Mouse (Mus musculus): ENCODE results near the gene Erbb4. TPM values are rescaled to one million over a fixed set of nuclear protein-coding genes. Genes with fewer than 3 reads are reported as not detected.
A peak's percentile ranks its signal among the peaks of the same experiment; 100 is the strongest.

Erbb4 gene
- polyA plus RNA-seq, 1 experiment from 2014 or later = 12.8 TPM

DNA sequence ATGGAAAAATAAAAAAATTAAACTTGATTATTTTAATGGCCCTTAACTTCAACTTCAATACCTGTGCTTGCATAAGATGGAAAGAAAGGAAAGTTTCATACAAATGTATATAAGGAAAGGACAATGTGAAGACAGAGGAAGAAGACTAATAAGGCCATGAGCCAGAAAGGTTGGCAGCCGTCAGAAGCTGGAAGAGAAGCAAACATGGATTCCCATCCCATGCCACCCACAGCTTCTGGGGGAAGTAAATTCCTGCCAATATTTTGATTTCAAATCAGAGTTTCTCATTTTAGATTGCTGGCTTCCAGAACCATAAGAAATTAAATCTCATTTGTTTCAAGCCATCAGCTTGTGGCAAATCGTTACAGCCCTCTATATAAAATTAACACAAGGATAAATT is 984.3 kb downstream of the Erbb4 start:
- no peaks in the 10 kb centered on the region for H3K9me3 ChIP-seq (replicated peaks)
- H3K4me2 ChIP-seq = no peak overlapping the region
- no peak overlapping the region for H3K27ac ChIP-seq (replicated peaks)
- no peak overlapping the region for H3K9ac ChIP-seq (replicated peaks)
- no peak overlapping the region for H3K4me3 ChIP-seq (replicated peaks)
- 77% methylated on average over 2 of the region's 2 CpGs for WGBS
- peaks cover 4% of the 10 kb centered on the region; the same call in 1 of the 2 replicates for H3K4me1 ChIP-seq
- no peaks in the 10 kb centered on the region for H3K36me3 ChIP-seq
- no peak for ATAC-seq (ENCODE audit: low FRiP score)
- H3K27me3 ChIP-seq (replicated peaks) = no peaks in the 10 kb centered on the region

DNA sequence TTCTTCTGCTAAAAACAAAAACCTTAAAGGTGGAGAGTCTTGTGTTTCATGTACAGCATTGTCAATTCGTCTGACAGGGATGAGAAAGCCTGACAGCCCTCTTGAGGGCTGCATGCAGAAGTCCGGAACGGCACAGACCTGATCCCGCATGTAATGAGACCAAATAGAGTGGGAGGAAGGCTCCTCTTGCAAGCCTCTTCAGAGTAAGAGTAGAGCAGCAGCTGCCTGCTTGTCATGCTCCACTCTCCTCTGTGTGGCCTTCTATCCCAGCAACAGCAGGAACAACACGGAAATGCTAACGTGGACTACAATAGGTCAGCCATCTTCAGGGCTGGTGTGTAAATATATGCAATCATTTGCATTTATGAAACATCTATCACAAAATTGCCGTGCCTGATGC is 987.5 kb downstream of the Erbb4 start:
- Histone ChIP-seq H3K4me2 (no peak overlapping the region), H3K27ac (replicated peaks) (no peak overlapping the region), H3K9me3 (replicated peaks) (no peaks in the 10 kb centered on the region), H3K27me3 (replicated peaks) (no peaks in the 10 kb centered on the region), H3K4me3 (replicated peaks) (no peak overlapping the region), H3K9ac (replicated peaks) (no peak overlapping the region), H3K4me1 (peaks cover 4% of the 10 kb centered on the region; the same call in 1 of the 2 replicates), H3K36me3 (no peaks in the 10 kb centered on the region)
- 44% methylated on average over 7 of the region's 7 CpGs for WGBS
- ATAC-seq (ENCODE audit: low FRiP score) = no peak

GRCm38 (mm10) chr1:68115721-68116120 is 992.1 kb downstream of the Erbb4 start:
- 71% methylated on average over 5 of the region's 5 CpGs for WGBS
- Histone ChIP-seq H3K4me1 (peaks cover 4% of the 10 kb centered on the region; the same call in 1 of the 2 replicates), H3K4me2 (no peak overlapping the region), H3K4me3 (replicated peaks) (no peak overlapping the region), H3K27ac (replicated peaks) (no peak overlapping the region), H3K9ac (replicated peaks) (no peak overlapping the region), H3K36me3 (no peaks in the 10 kb centered on the region), H3K27me3 (replicated peaks) (no peaks in the 10 kb centered on the region), H3K9me3 (replicated peaks) (no peaks in the 10 kb centered on the region)
- ATAC-seq (ENCODE audit: low FRiP score) = no peak

GRCm38 (mm10) chr1:68106543-68106860 is 1001.4 kb downstream of the Erbb4 start:
- no peak overlapping the region for H3K4me2 ChIP-seq
- H3K9me3 ChIP-seq (replicated peaks) = no peaks in the 10 kb centered on the region
- no peaks in the 10 kb centered on the region for H3K4me1 ChIP-seq
- no peaks in the 10 kb centered on the region for H3K36me3 ChIP-seq
- H3K27me3 ChIP-seq (replicated peaks) = no peaks in the 10 kb centered on the region
- H3K27ac ChIP-seq (replicated peaks) = no peak overlapping the region
- H3K9ac ChIP-seq (replicated peaks) = no peak overlapping the region
- ATAC-seq (ENCODE audit: low FRiP score) = no peak
- H3K4me3 ChIP-seq (replicated peaks) = no peak overlapping the region
- 53% methylated on average over 3 of the region's 3 CpGs for WGBS

DNA sequence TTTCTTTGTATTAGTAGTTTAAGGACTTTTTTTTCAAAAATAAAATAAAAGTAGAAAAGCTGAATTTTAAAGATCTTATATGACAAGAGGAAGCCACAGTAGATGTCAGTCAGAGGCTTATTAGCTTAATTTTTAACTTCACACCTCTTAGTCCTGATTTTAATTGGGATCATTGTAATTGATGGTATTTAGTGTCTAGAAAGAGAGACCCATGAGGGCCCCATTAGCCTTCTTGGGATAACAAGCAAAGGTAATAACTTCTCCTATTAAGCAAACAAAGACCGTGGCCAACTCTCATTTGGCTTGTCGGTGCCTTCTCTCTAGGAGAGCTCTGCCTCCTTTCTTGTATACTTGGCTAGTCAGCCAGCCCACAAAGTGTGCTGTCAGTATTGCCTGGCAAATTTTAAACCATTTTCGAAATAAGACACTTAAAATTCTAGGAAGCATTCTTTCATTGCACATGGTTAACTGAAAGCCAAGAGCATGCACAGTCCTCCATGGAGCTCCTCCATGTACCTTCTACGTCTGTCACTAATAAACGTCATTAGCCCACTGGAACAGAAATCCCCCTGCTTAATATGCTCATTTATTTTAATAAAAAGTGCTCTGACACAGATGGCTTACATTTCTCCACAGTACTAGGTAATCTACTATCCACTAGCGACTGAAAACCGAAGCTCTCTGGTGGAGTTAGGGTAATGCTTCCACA is 1001.9 kb downstream of the Erbb4 start:
- 42% methylated on average over 7 of the region's 7 CpGs for WGBS
- no peak overlapping the region for H3K4me3 ChIP-seq (replicated peaks)
- H3K36me3 ChIP-seq = no peaks in the 10 kb centered on the region
- no peak for ATAC-seq (ENCODE audit: low FRiP score)
- H3K4me2 ChIP-seq = no peak overlapping the region
- H3K9me3 ChIP-seq (replicated peaks) = no peaks in the 10 kb centered on the region
- H3K4me1 ChIP-seq = no peaks in the 10 kb centered on the region
- no peaks in the 10 kb centered on the region for H3K27me3 ChIP-seq (replicated peaks)
- H3K9ac ChIP-seq (replicated peaks) = no peak overlapping the region
- H3K27ac ChIP-seq (replicated peaks) = no peak overlapping the region

DNA sequence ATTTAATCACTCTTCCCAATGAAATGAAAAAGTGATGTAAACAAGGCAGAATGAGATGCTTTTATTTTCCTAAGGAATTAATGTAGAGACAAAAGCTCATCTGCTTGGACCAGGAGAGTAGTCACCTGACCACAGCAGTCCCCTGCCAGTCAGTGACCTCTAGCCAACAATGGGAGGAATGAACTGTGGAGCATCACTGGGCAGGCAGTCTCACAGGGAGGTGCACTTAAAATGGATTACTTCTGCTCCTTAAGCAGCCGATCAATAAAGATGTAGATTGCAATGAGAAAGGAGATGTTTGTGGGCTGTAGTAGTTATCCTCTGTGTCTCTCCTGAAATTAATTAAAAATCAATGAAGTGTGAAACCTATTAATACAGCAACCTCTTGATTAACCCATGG is 1018.2 kb downstream of the Erbb4 start:
- Histone ChIP-seq H3K27me3 (replicated peaks) (no peaks in the 10 kb centered on the region), H3K36me3 (no peaks in the 10 kb centered on the region), H3K4me2 (no peak overlapping the region), H3K27ac (replicated peaks) (no peak overlapping the region), H3K4me1 (no peaks in the 10 kb centered on the region), H3K9me3 (replicated peaks) (no peaks in the 10 kb centered on the region), H3K9ac (replicated peaks) (no peak overlapping the region), H3K4me3 (replicated peaks) (no peak overlapping the region)
- WGBS = 51% methylated on average over 1 of the region's 1 CpGs
- no peak for ATAC-seq (ENCODE audit: low FRiP score)

- no peak overlapping the region for H3K4me2 ChIP-seq
- 80% methylated on average over 4 of the region's 4 CpGs for WGBS
- no peaks in the 10 kb centered on the region for H3K27me3 ChIP-seq (replicated peaks)
- no peak overlapping the region for H3K9ac ChIP-seq (replicated peaks)
- H3K4me3 ChIP-seq (replicated peaks) = no peak overlapping the region
- no peaks in the 10 kb centered on the region for H3K9me3 ChIP-seq (replicated peaks)
- H3K27ac ChIP-seq (replicated peaks) = no peak overlapping the region
- no peak for ATAC-seq (ENCODE audit: low FRiP score)
- no peaks in the 10 kb centered on the region for H3K4me1 ChIP-seq
- no peaks in the 10 kb centered on the region for H3K36me3 ChIP-seq
Measured at GRCm38 (mm10) chr1:68056494-68056893, 1051.4 kb downstream of the Erbb4 start.

GRCm38 (mm10) chr1:68054715-68055114 is 1053.1 kb downstream of the Erbb4 start:
- no peak overlapping the region for H3K9ac ChIP-seq (replicated peaks)
- no peak overlapping the region for H3K4me2 ChIP-seq
- no peak overlapping the region for H3K27ac ChIP-seq (replicated peaks)
- H3K9me3 ChIP-seq (replicated peaks) = no peaks in the 10 kb centered on the region
- H3K27me3 ChIP-seq (replicated peaks) = no peaks in the 10 kb centered on the region
- H3K4me3 ChIP-seq (replicated peaks) = no peak overlapping the region
- 83% methylated on average over 3 of the region's 3 CpGs for WGBS
- H3K36me3 ChIP-seq = no peaks in the 10 kb centered on the region
- H3K4me1 ChIP-seq = no peaks in the 10 kb centered on the region
- ATAC-seq (ENCODE audit: low FRiP score) = no peak

- no peaks in the 10 kb centered on the region for H3K36me3 ChIP-seq
- no peak overlapping the region for H3K9ac ChIP-seq (replicated peaks)
- H3K27ac ChIP-seq (replicated peaks) = no peak overlapping the region
- no peak overlapping the region for H3K4me2 ChIP-seq
- H3K4me3 ChIP-seq (replicated peaks) = no peak overlapping the region
- no peak for ATAC-seq (ENCODE audit: low FRiP score)
- 69% methylated on average over 6 of the region's 6 CpGs for WGBS
- H3K4me1 ChIP-seq = peaks cover 10% of the 10 kb centered on the region
- no peaks in the 10 kb centered on the region for H3K9me3 ChIP-seq (replicated peaks)
- no peaks in the 10 kb centered on the region for H3K27me3 ChIP-seq (replicated peaks)
Measured at GRCm38 (mm10) chr1:68049856-68050255, 1058.0 kb downstream of the Erbb4 start.

DNA sequence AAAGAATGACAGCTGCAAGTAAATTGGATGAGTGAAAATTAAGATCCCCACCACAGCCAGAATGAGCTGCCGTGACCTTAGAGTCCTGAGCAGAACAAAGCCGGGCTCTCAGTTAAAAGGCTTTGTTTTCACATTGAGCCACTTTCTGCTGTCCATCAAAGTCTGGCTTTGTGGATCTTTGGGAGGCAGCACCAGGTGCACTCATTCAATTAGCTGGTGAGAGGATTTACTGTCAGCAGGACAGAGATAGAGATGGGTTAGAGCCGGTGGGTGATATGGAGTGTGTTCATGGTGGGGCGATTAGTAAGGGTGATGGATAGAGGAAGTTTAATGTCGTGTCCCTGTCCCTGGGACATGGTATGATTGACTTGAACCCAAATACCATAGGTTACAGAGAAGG is 1060.7 kb downstream of the Erbb4 start:
- peak; percentile 50; the same call in 1 of the 2 replicates for ATAC-seq (ENCODE audit: low FRiP score)
- no peak overlapping the region for H3K9ac ChIP-seq (replicated peaks)
- H3K27ac ChIP-seq (replicated peaks) = no peak overlapping the region
- no peaks in the 10 kb centered on the region for H3K9me3 ChIP-seq (replicated peaks)
- H3K4me2 ChIP-seq = peak overlapping the region; percentile 55
- peaks cover 10% of the 10 kb centered on the region for H3K4me1 ChIP-seq
- H3K4me3 ChIP-seq (replicated peaks) = peak overlapping the region; percentile 38
- WGBS = 4% methylated on average over 5 of the region's 5 CpGs
- no peaks in the 10 kb centered on the region for H3K27me3 ChIP-seq (replicated peaks)
- no peaks in the 10 kb centered on the region for H3K36me3 ChIP-seq

DNA sequence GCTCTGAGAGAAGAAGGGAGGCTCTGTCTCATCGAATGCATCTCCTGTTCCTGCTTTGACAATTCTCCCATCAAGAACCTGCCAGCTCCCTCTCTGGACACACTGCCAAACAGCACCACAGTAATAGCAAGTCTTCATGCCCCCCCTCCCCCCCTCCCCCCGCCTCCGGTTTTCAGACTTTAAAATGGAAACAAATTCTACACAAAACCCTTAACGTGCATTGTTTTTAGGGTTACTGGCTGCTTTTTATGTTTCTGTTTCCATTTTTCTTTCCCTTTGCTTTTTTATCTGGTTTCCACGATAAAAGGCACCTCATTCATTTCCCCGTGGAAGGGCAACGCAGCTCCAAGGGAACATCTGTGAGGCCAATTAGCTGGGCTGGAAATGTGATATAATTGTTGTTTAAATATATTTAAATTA is 1061.3 kb downstream of the Erbb4 start:
- Histone ChIP-seq H3K27me3 (replicated peaks) (no peaks in the 10 kb centered on the region), H3K4me2 (peak overlapping the region; percentile 55), H3K27ac (replicated peaks) (no peak overlapping the region), H3K9me3 (replicated peaks) (no peaks in the 10 kb centered on the region), H3K9ac (replicated peaks) (no peak overlapping the region), H3K36me3 (no peaks in the 10 kb centered on the region), H3K4me1 (peaks cover 10% of the 10 kb centered on the region), H3K4me3 (replicated peaks) (peak overlapping the region; percentile 38)
- 0% methylated on average over 7 of the region's 7 CpGs for WGBS
- peak; percentile 87 for ATAC-seq (ENCODE audit: low FRiP score)

GRCm38 (mm10) chr1:68024086-68024940 is 1083.5 kb downstream of the Erbb4 start:
- H3K36me3 ChIP-seq = no peaks in the 10 kb centered on the region
- no peak overlapping the region for H3K9ac ChIP-seq (replicated peaks)
- no peaks in the 10 kb centered on the region for H3K9me3 ChIP-seq (replicated peaks)
- ATAC-seq (ENCODE audit: low FRiP score) = no peak
- H3K4me2 ChIP-seq = no peak overlapping the region
- no peak overlapping the region for H3K27ac ChIP-seq (replicated peaks)
- no peak overlapping the region for H3K4me3 ChIP-seq (replicated peaks)
- H3K27me3 ChIP-seq (replicated peaks) = no peaks in the 10 kb centered on the region
- no peaks in the 10 kb centered on the region for H3K4me1 ChIP-seq

Data from neural tube, embryonic 15.5 days (tissue).